Mouse (Mus musculus): ENCODE results near the gene Borcs8.

DNA sequence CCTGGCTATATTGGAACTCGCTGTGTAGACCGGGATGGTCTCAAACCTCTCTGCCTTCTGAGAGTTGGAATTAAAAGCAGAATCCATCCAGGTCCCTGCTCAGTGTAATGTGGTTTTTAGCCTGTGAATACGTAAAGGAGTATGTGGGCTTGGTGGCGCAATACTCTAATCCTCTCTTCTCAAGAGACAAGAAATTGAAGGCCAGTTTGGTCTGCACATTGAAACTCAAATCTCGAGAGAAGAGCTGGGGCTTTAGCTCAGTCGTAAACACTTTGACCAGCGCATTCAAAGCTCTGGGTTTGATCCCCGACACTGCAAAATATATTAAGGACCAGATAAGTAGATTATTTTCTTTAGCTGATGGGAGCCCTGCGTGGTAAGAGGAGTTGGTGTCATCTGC is 682 bp downstream of the Borcs8 start:
- no peak for TF ChIP-seq GATA1 (IDR thresholded peaks at IDR 0.05; ENCODE audit: low read length)
- no peak for TF ChIP-seq TAL1 (IDR thresholded peaks at IDR 0.05; ENCODE audit: low read length)
